Mouse (Mus musculus): ENCODE results near the gene Ncln. TPM values are rescaled to one million over a fixed set of nuclear protein-coding genes. Genes with fewer than 3 reads are reported as not detected.
"Not testable (repeated sequence)": the region's sequence is repeated elsewhere in the genome, so short reads cannot be mapped to it uniquely, and the experiment has no call there.

Ncln gene
- total RNA-seq, 2 experiments from 2014 or later, result 71.2 to 117 TPM

DNA sequence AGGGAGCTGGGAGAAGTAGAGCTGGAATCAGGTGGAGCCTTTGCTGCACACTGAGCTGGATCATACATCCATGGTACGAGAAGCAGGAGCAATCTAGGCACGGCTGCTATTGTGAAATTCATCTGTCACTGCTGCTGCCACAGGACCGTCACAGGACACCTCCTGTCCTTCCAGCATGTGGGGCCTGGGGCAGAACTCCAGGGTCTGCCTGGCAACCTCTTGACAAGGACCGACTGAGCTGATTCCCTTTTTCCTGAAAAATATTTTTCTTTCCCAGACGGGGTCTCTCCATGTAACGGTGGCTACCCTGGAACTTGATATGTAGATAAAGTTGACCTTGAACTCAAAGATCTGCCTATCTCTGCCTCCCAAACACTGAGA, 44.8 kb downstream of the Ncln start:
- ATAC-seq (replicated peaks; ENCODE audit: low FRiP score, low TSS enrichment, poor library complexity, severe bottlenecking), result no peak

GRCm38 (mm10) chr10:81450641-81451364, 45.4 kb downstream of the Ncln start:
- ATAC-seq (replicated peaks; ENCODE audit: low FRiP score, low TSS enrichment, poor library complexity, severe bottlenecking), result no peak

GRCm38 (mm10) chr10:81450140-81450539, 46.1 kb downstream of the Ncln start:
- ATAC-seq (replicated peaks; ENCODE audit: low FRiP score, low TSS enrichment, poor library complexity, severe bottlenecking), result peak; percentile 85

DNA sequence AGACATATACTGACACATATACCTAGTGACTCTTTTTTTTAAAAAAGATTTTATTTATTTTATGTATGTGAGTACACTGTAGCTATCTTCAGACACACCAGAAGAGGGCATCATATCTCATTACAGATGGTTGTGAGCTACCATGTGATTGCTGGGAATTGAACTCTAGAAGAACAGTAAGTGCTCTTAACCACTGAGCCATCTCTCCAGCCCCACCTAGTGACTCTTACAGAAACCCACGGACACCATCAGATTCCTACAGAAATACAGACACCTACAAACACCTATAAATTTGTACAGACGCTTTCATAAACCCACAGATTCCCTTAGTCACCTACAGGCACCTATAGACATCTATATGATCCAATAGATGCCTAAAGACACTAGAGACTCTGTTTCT, 50.7 kb downstream of the Ncln start:
- ATAC-seq (replicated peaks; ENCODE audit: low FRiP score, low TSS enrichment, poor library complexity, severe bottlenecking), result not testable (repeated sequence)

DNA sequence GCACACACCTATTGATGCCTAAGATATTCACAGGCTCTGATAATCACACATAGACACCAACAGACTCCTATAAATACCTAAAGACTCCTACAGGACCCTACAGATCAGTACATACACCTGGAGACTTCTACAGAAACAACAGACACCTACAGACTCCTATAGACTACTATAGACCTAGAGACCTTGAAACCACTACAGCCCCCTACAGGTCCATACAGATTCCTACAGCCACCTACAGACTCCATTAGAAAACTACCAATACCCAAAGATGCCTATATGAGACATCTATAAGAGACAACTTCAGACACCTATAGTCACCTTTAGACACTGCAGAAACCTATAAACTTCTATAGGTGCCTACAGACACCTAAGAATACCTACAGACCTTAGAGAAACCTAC, 55.2 kb downstream of the Ncln start:
- ATAC-seq (replicated peaks; ENCODE audit: low FRiP score, low TSS enrichment, poor library complexity, severe bottlenecking), result peak; percentile 87

Other genes starting within 250 kb of the Ncln start
- gene Matk, start 243.5 kb downstream of the Ncln start, total RNA-seq (2014; fragmentation: Nextera tagmentation), result 2.9 and 9.8 TPM in 2 replicates
- gene Matk, start 243.5 kb downstream of the Ncln start, total RNA-seq (2017), result 5.5 and 5.6 TPM in 2 replicates
- gene Mrpl54, start 229.5 kb downstream of the Ncln start, total RNA-seq (2014; fragmentation: Nextera tagmentation), result 130 and 158 TPM in 2 replicates
- gene Mrpl54, start 229.5 kb downstream of the Ncln start, total RNA-seq (2017), result 157 and 212 TPM in 2 replicates
- 28.9 and 32.6 TPM in 2 replicates for gene Apba3, start 229.4 kb downstream of the Ncln start, total RNA-seq (2014; fragmentation: Nextera tagmentation)
- 2.6 and 16.7 TPM in 2 replicates for gene Apba3, start 229.4 kb downstream of the Ncln start, total RNA-seq (2017)
- gene Tjp3, start 204.8 kb downstream of the Ncln start, total RNA-seq (2014; fragmentation: Nextera tagmentation), result 0.81 and 7.3 TPM in 2 replicates
- gene Tjp3, start 204.8 kb downstream of the Ncln start, total RNA-seq (2017), result 1.3 and 2.5 TPM in 2 replicates
- gene Pip5k1c, start 203.4 kb downstream of the Ncln start, total RNA-seq (2014; fragmentation: Nextera tagmentation), result 40.4 and 51.0 TPM in 2 replicates
- 17.3 and 26.2 TPM in 2 replicates for gene Pip5k1c, start 203.4 kb downstream of the Ncln start, total RNA-seq (2017)
- 26.4 and 46.2 TPM in 2 replicates for gene Cactin, start 175.3 kb downstream of the Ncln start, total RNA-seq (2014; fragmentation: Nextera tagmentation)
- gene Cactin, start 175.3 kb downstream of the Ncln start, total RNA-seq (2017), result 30.4 and 33.4 TPM in 2 replicates
- gene Tbxa2r, start 167.7 kb downstream of the Ncln start, total RNA-seq (2014; fragmentation: Nextera tagmentation), result 0.66 and 2.3 TPM in 2 replicates
- 0.52 TPM in 1 of 2 replicates, not detected in the other for gene Tbxa2r, start 167.7 kb downstream of the Ncln start, total RNA-seq (2017)
- gene Gipc3, start 153.1 kb downstream of the Ncln start, total RNA-seq (2014; fragmentation: Nextera tagmentation), result not detected in 2 replicates
- not detected in 2 replicates for gene Gipc3, start 153.1 kb downstream of the Ncln start, total RNA-seq (2017)
- gene Hmg20b, start 145.9 kb downstream of the Ncln start, total RNA-seq (2014; fragmentation: Nextera tagmentation), result 25.7 and 37.6 TPM in 2 replicates
- gene Hmg20b, start 145.9 kb downstream of the Ncln start, total RNA-seq (2017), result 44.2 and 61.1 TPM in 2 replicates
- gene Mfsd12, start 138.9 kb downstream of the Ncln start, total RNA-seq (2014; fragmentation: Nextera tagmentation), result 15.7 and 16.4 TPM in 2 replicates
- gene Mfsd12, start 138.9 kb downstream of the Ncln start, total RNA-seq (2017), result 13.9 and 14.1 TPM in 2 replicates
- 0.70 TPM in 1 of 2 replicates, not detected in the other for gene 4930404N11Rik, start 130.6 kb downstream of the Ncln start, total RNA-seq (2014; fragmentation: Nextera tagmentation)
- 1.9 TPM in 1 of 2 replicates, not detected in the other for gene 4930404N11Rik, start 130.6 kb downstream of the Ncln start, total RNA-seq (2017)
- 28.5 and 50.0 TPM in 2 replicates for gene Fzr1, start 117.9 kb downstream of the Ncln start, total RNA-seq (2014; fragmentation: Nextera tagmentation)
- 12.2 and 14.9 TPM in 2 replicates for gene Fzr1, start 117.9 kb downstream of the Ncln start, total RNA-seq (2017)
- gene Dohh, start 112.0 kb downstream of the Ncln start, total RNA-seq (2014; fragmentation: Nextera tagmentation), result 12.3 and 31.4 TPM in 2 replicates
- gene Dohh, start 112.0 kb downstream of the Ncln start, total RNA-seq (2017), result 31.2 and 37.8 TPM in 2 replicates
- 1.2 and 6.3 TPM in 2 replicates for gene Gm48551, start 111.9 kb downstream of the Ncln start, total RNA-seq (2014; fragmentation: Nextera tagmentation)
- 0.11 and 2.6 TPM in 2 replicates for gene Gm48551, start 111.9 kb downstream of the Ncln start, total RNA-seq (2017)
- gene Gm48552, start 107.4 kb downstream of the Ncln start, total RNA-seq (2014; fragmentation: Nextera tagmentation), result 4.0 TPM in 1 of 2 replicates, not detected in the other
- gene Gm48552, start 107.4 kb downstream of the Ncln start, total RNA-seq (2017), result not detected in 2 replicates
- gene Smim24, start 103.3 kb downstream of the Ncln start, total RNA-seq (2014; fragmentation: Nextera tagmentation), result 7.7 and 12.8 TPM in 2 replicates
- gene Smim24, start 103.3 kb downstream of the Ncln start, total RNA-seq (2017), result 7.4 and 7.5 TPM in 2 replicates
- gene Nfic, start 40.8 kb downstream of the Ncln start, total RNA-seq (2014; fragmentation: Nextera tagmentation), result 10.6 and 15.9 TPM in 2 replicates
- 3.0 and 3.4 TPM in 2 replicates for gene Nfic, start 40.8 kb downstream of the Ncln start, total RNA-seq (2017)
- 0.32 TPM in 1 of 2 replicates, not detected in the other for gene Celf5, start 13.7 kb downstream of the Ncln start, total RNA-seq (2014; fragmentation: Nextera tagmentation)
- gene Celf5, start 13.7 kb downstream of the Ncln start, total RNA-seq (2017), result 0.38 TPM in 1 of 2 replicates, not detected in the other
- gene S1pr4, start 3.7 kb upstream of the Ncln start, total RNA-seq (2014; fragmentation: Nextera tagmentation), result 19.0 and 22.2 TPM in 2 replicates
- gene S1pr4, start 3.7 kb upstream of the Ncln start, total RNA-seq (2017), result 17.2 and 18.9 TPM in 2 replicates
- gene Gna15, start 27.8 kb upstream of the Ncln start, total RNA-seq (2014; fragmentation: Nextera tagmentation), result 41.4 and 48.1 TPM in 2 replicates
- gene Gna15, start 27.8 kb upstream of the Ncln start, total RNA-seq (2017), result 42.6 and 45.2 TPM in 2 replicates
- 13.7 and 22.4 TPM in 2 replicates for gene Gna11, start 48.8 kb upstream of the Ncln start, total RNA-seq (2014; fragmentation: Nextera tagmentation)
- 16.0 and 57.4 TPM in 2 replicates for gene Gna11, start 48.8 kb upstream of the Ncln start, total RNA-seq (2017)
- 185 and 209 TPM in 2 replicates for gene Aes, start 63.1 kb upstream of the Ncln start, total RNA-seq (2014; fragmentation: Nextera tagmentation)
- 162 and 206 TPM in 2 replicates for gene Aes, start 63.1 kb upstream of the Ncln start, total RNA-seq (2017)
- gene Tle2, start 78.2 kb upstream of the Ncln start, total RNA-seq (2014; fragmentation: Nextera tagmentation), result 4.2 and 5.9 TPM in 2 replicates
- 0.33 and 0.69 TPM in 2 replicates for gene Tle2, start 78.2 kb upstream of the Ncln start, total RNA-seq (2017)
- gene Tle6, start 104.7 kb upstream of the Ncln start, total RNA-seq (2014; fragmentation: Nextera tagmentation), result 7.9 and 14.3 TPM in 2 replicates
- gene Tle6, start 104.7 kb upstream of the Ncln start, total RNA-seq (2017), result 3.5 and 14.3 TPM in 2 replicates
- gene BC025920, start 109.9 kb upstream of the Ncln start, total RNA-seq (2014; fragmentation: Nextera tagmentation), result 3.4 and 4.5 TPM in 2 replicates
- gene BC025920, start 109.9 kb upstream of the Ncln start, total RNA-seq (2017), result 2.8 and 4.6 TPM in 2 replicates
- gene Sirt6, start 131.4 kb upstream of the Ncln start, total RNA-seq (2014; fragmentation: Nextera tagmentation), result 13.7 and 18.3 TPM in 2 replicates
- 2.1 and 5.5 TPM in 2 replicates for gene Sirt6, start 131.4 kb upstream of the Ncln start, total RNA-seq (2017)
- 7.7 and 10.4 TPM in 2 replicates for gene Ankrd24, start 132.1 kb upstream of the Ncln start, total RNA-seq (2014; fragmentation: Nextera tagmentation)
- 2.1 and 3.0 TPM in 2 replicates for gene Ankrd24, start 132.1 kb upstream of the Ncln start, total RNA-seq (2017)
- gene Gm10778, start 152.7 kb upstream of the Ncln start, total RNA-seq (2014; fragmentation: Nextera tagmentation), result 4.5 and 4.6 TPM in 2 replicates
- gene Gm10778, start 152.7 kb upstream of the Ncln start, total RNA-seq (2017), result 4.2 and 6.6 TPM in 2 replicates
- gene Zfp433, start 208.4 kb upstream of the Ncln start, total RNA-seq (2014; fragmentation: Nextera tagmentation), result 3.2 and 7.4 TPM in 2 replicates
- gene Zfp433, start 208.4 kb upstream of the Ncln start, total RNA-seq (2017), result 16.8 and 19.8 TPM in 2 replicates